Mouse (Mus musculus) liver, adult 2 months (tissue): ENCODE measurements around the gene H2-T23.

ENCODE experiments used
- CTCF ChIP-seq: fragments of 200-500 bp; IDR thresholded peaks from 2 replicates; pipeline ENCODE4 v1.5.1; 2011; ENCODE audit warnings: low read depth, low read length, control low read depth
- POLR2A ChIP-seq: fragments of 200-500 bp; IDR thresholded peaks from 2 replicates; pipeline ENCODE4 v1.6.1; 2011; ENCODE audit warnings: low read length, control low read depth; ENCODE audit not compliant: insufficient read depth; ENCODE audit errors: extremely low read depth

DNA sequence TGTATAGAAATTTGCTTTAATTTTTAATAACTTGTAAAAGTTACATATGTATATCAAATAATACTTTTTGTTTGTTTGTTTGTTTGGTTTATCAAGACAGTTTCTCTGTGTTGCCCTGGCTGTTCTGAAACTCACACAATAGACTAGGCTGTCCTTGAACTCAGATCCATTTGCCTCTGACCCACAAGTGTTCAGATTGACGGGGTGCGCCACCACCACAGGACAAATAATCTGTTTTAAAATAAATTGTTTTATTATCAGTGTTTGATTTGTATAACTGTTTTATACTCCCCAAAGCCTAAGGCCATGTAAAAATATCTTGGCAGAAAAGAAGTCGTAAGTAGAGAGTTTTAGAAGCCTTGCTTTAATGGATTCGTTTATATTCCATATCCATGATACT, 5.0 kb downstream of the H2-T23 start:
- no peak for TF ChIP-seq CTCF
- TF ChIP-seq POLR2A = no peak
